Mouse (Mus musculus) granulocyte monocyte progenitor cell, adult 5-6 weeks (primary cell): ENCODE results near the gene Enc1. TPM values are rescaled to one million over a fixed set of nuclear protein-coding genes. Genes with fewer than 3 reads are reported as not detected.
"Not testable (repeated sequence)": the region's sequence is repeated elsewhere in the genome, so short reads cannot be mapped to it uniquely, and the experiment has no call there.

ENCODE experiments used
- ATAC-seq: replicated peaks from 2 replicates; pipeline ENCODE4 v1.8.0; 2016; ENCODE audit warnings: mild to moderate bottlenecking, moderate TSS enrichment, inconsistent platforms; ENCODE audit not compliant: poor library complexity, severe bottlenecking
- total RNA-seq, 2 experiments: library from RNA; stranded (forward) in 1 of 2; stranded (reverse) in 1 of 2; fragments of 200-712, 200-1000 nt in 1 of 2; fragments of >200 nt in 1 of 2; fragmentation: Nextera tagmentation in 1 of 2; gene quantifications; 2 replicates each; pipeline ENCODE4 v1.2.3; 2014 to 2017

Gene Enc1
- total RNA-seq, 2 experiments from 2014 or later, result 2.5 to 3.8 TPM

DNA sequence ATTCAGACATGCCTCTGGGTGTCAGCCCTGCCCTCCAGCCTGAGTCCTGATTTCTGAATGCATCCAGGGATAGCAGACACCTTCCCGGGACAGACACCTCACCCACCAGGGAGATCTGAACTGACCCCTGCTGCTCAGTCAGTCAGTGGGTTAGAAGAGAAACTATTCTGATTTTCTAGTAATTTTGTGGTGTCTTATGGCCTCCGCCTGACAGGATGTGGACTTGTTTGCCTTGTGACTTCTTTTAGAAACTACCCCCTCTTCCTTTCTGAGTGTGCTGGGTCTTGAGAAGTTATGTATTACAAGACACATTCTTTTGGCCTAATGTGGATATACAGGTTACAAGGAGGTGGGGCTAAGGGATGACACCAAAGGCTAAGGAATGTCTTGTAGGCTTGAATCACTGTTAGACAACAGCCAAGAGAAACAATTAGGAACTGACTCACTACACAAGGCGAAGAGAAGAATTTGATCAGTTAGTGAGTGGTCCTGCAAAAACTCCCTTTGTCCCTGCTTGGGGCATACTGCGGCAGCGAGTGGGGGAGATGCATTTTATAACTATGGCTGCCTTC, 8.7 kb downstream of the Enc1 start:
- no peak for ATAC-seq

DNA sequence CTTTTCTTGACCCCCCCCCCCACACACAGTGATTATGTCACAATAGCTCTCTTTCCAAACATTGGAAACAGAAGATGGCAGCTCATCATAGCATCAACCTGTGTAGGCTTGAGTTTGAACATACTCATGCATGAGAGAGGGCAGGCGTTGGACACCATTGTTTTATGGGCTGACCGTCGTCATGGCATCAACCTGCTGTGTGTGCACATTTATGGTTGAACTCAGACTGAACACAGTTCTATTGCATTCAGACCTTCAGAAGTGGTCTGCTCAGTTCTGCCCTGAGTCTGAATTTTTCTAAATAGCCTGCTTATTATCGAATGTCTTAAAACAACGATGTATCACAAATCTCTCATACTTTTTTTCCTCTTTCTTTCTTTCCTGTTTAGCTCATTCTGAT, 9.2 kb downstream of the Enc1 start:
- no peak for ATAC-seq

DNA sequence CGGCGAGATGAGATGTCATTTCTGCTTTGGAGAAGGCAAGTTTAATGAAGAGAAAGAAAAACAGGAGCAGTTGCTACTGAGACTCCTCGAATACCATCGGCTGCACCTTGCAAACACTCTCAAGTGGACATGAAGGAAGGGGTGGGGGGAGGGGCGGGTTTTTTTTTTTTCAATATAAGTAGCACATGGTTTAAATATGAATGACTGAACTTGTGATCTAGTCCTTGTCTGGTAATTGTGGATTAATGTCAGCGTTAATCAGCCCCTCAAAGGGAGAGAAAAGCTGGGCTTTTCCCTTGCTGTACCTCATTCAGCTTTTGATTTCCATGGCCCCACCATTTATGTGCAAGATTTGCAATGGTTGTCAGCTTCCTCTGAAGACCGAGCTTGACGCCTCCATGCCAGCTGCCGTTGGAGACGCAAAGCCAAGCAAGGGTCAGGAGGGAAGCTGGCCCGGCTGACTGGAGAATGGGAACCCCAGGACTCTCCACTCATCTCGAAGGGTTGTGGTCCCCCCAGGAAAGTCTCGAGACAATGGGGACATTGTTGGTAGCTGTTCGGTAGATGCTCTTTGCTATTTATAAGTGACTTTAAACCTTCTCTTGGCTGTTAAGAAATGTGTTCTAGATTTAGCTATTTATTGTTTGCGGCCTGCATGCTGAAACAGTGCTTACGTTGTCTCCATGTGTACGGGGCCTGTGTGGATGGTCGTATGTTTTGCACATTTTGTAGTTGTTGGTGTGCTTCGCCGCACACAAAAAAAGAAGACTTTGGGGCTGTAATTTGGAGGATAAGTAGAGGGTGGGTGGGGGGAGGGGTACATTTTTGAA, 9.9 kb downstream of the Enc1 start:
- no peak for ATAC-seq

DNA sequence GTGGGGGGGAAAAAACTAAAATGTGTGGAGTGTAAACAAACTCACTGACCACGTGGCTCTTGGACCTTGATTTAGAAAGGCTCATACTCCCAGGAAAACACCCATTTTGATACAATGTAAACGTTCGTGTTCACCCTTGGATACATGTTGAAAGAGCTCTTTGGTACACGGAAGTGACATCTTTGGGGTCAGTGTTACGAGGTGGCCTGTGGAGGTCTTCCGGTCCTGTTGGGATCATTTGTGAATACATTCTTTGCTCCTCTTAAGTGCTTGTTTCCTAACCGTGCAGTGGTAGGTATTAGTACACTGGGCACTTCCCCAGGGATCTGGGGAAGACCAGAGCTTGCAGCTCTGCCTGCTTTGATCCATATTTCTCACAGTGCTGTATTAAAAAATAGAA, 10.8 kb downstream of the Enc1 start:
- no peak for ATAC-seq

DNA sequence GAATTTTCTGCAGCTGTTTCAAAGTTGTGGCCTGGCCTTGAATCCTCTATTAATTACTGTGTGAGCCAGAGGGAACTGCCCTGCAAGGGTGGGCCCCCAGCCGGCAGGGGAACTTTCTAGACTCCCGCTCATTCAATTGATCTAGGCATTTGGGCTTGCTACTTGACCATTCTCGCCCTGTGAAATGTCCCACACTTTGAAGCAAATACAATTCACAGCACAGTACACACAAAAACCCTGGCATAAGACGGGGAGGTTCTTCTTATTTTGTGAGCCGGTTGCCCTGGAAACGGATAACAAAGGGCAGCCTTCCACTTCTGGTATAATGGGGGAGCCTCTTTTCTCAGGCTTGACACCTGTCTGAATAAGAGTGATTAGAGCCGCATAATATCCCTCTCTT, 11.6 kb downstream of the Enc1 start:
- ATAC-seq, result no peak

DNA sequence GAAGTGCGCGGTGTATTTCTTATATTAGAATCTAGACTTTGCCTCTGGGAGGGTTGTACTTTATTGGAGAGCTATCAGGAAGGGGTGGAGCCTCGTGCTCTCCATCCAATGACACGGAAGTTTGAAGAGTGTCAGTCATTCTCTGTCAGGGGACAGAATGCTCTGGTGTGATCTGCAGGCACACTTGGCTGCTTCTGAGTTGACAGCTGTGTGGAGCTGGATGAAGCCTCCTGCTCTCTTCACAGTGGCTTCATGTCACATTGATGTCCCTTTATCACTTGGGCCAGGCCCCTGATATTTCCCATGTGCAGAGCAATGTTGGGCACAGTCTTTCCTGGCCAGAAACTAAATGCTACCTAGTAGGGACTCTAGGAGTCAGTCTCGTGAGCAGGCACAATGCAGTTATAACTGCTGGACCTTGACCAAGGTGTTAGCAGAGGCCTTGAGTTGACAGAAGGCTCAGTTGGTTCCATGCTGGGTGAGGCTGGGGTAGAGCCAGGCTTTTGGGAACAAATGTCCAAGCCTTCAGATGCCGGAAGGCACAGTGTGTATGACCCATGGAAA, 12.6 kb downstream of the Enc1 start:
- no peak for ATAC-seq

DNA sequence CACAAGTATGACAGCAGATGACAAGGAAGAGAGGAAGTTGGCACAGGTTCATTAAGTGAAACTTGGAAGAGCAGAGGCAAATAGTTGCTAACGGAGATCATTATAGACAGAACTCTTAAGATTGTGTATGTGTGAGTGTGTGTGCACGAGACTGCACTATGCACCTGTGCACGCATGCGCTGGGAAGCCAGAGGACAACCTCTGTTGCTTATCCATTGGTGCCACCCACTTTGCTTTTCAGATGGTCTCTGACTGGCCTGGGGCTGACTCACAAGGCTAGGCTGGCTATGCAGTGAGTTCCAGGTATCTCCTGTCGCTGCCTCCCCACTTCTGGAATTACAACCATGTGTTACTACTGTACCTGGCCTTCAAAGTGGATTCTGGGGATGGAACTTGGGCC, 13.1 kb downstream of the Enc1 start:
- ATAC-seq, result no peak

DNA sequence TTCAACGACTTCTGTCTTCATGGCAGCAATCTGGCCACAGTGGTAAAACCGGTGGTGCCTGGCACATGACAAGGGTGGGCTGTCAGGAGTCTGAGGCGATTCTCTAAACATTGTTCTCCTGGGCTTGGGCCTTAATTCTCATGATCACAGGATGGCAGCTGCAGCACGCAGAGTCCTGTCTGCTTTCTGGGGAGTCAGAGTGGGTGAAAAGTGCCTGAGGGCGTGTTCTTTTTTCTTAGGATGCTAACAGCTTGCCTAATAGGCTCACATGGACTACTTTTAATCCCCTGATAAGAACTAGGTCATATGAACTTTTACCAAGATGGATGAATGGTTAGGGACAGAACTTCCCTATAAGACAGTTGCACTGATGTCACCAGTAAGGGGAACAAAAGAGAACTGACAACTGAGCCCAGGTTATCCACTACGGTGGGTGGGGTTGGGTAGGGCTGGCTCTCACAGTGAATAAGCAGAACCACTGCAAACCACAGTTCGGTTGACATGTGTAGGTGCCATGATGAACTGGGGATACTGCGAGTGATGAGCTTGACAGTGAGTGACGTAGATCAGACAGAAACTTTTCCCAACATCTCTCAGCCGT, 13.8 kb downstream of the Enc1 start:
- peak; percentile 63 for ATAC-seq

DNA sequence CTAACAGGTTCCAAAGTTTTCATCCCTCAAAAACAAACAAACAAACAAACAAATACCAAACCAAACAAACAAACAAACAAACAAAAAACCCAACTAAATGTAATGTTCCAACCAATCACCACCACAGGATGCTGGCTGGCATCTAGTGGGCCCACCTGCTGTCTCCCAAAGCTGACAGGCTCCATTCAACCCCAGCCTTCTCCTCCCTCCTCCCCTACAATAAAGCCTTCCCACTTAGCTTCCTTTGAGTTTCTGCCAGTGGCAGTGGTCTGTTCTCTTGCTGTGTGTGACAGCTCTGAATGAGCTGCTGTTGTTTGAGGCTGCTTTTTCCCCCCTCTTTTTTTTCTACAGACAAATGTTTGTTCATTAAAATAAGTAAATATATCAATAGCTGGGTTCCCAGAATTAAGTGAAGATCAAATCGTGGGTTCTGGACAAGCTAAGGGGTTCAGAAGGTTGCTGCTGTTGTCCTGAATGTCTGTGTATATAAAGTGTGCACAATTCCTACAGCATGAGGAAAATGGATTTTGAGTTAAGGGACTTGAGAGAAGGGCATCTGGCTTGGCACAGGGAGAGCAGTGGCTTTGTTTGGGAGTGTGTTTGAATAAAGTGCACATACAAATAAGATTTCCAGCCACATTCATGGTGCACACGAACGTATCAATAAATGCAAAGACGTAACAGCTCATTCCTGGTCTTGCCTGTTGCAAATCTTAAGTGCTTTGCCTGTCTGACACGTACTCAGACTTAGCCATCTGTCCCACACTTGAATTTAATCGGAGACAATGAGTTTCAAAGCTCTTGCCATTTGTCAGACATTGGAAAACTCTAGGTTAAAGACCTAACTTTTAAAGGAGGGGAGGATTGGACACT, 15.3 kb downstream of the Enc1 start:
- ATAC-seq, result no peak

DNA sequence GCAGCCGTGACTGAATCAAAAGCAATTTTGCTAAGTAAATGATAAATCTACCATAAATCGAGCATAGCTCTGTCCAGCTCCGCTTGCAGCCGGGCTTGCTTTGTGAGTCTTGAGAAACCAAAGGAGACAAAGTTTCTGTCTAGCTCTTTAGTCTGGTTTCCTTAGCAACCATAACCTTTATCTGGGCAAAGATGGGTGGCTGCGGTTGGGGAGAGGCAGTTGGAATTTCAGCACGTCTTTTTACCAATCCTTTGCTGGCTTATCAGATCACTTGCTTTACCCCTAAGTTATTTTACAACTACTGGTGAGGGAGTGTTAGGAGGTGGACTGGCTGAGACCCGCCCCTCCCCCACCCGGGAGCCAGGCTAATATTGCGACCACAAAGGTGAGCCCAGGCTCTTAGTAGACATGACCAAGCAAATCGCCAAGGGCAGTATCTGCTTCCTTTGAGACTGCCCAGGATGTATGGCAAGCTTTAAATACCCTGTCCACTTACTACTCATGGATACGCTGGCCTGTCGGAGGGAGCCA, 16.0 kb downstream of the Enc1 start:
- ATAC-seq, result no peak

DNA sequence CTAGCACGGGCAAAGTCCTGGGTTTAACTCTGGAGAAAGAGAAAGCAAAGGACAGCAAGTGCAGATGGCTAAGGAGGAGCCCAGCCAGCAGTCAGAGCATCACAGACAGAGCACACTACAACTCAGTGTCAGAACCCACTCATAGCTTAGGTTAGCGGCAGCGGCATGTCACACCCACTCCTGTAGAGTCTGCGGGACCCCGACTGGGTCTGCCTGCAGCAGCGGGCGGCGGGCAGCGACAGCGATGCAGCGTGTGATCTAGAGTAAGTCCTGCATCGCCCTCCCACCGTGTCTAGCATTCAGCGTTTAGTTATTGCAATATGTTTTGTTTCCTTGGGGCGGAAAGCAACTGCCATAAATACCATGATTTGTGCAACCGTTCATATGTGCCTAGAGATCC, 18.4 kb downstream of the Enc1 start:
- no peak for ATAC-seq

DNA sequence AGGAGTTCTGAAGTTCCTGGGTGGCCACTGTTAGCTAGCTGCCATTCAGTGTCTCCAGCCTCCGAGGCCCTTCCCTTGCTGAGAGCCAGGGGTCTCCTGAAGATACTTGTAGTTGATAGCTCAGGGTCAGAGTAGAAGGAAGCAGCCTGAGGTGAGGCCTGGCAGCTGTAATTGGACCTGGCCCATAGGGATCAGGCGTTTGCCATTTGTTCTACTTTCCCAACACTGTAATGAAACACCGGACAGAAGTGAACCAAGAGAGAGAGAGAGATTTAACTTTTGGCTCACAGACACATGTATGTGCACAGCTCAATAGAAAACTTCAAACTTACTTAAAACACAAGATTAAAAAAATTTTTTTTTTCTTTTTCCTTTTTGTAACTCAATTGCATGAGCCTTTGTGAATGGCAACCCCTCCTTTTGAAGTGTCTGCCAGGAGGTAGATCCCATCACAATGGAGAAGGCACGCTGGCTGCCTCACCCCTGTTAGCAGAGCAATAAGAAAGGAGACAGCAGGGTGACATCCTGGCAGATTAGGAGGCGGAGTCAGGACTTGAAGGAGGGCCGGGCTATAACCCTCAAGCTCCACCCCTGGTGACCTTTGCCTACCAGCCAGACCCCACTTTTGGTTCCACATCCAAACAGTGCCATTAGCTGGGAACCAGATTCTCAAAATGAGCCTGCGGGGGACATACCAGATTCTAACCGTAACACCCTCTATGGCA, 19.7 kb downstream of the Enc1 start:
- ATAC-seq, result no peak

DNA sequence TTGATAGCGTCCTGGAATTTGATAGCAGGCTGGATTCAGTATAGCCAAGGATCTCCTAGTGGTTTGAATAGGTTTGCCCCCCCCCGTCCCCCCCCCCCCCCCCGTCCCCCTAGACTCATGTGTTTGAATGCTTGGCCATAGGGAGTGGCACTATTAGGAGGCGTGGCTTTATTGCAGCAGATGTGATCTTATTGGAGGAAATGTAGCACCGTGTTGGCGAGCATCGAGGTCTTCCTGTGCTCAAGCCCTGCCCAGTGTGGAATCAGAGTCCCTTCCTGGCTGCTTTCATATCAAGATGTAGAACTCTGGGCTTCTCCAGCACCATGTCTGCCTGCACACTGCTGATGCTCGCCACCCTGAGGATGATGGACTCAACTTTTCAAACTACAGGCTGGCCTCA, 20.6 kb downstream of the Enc1 start:
- ATAC-seq, result no peak

DNA sequence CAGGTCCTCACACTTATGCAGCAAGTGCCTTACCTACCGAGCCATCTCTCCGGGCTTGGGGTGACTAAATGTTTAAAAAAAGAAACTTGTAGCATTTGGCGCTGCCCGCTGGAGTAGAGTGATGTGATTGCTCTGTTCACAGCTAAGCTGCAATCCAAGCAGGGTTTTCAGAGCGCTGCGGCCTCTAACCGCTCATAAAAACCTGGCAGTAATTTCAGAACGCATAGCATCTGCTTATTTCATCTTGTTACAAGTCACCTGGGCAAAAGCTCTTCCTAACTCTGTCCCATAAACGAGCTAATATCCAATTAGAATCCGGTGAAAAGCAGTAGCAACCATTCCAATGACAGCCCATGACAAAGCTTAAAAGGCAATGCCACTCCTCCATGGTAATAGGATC, 21.8 kb downstream of the Enc1 start:
- no peak for ATAC-seq

DNA sequence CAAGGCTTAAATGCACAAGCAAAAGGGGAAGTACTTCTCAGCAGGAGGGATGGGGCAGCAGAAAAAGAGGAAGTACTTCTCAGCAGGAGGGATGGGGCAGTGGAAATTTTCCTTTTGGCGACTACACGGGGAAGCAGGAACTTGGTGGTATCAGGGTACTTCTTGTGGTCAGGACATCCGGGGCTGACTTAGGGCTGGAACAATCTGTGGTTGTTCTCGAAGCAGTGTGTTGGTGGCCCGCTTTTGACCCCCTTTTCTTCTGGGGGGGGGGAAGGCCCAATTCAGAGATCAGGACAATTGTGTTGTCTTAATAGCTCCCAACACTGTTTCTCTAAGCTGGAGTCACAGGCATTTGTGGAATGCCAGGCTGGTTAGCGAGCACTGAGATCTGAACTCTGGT, 24.6 kb downstream of the Enc1 start:
- ATAC-seq, result not testable (repeated sequence)

DNA sequence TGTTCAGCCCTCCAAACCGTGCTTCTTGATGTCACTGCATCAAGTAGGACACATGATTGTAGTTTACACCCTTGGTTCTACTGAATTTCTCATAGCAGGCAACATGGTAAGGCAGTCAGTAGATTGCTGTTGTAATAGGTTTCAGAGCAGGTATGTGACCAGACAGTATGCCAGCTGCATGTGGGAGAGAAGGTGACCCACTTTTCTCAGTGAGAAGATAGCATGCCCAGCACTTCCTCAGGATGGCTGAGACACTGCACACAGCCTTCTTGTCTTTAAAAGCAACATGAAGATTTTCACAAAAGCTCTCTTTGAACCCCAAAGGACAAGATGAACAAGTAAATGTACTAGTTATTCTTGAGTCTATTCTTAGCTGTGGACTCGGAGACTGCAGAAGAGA, 29.8 kb downstream of the Enc1 start:
- ATAC-seq, result no peak

DNA sequence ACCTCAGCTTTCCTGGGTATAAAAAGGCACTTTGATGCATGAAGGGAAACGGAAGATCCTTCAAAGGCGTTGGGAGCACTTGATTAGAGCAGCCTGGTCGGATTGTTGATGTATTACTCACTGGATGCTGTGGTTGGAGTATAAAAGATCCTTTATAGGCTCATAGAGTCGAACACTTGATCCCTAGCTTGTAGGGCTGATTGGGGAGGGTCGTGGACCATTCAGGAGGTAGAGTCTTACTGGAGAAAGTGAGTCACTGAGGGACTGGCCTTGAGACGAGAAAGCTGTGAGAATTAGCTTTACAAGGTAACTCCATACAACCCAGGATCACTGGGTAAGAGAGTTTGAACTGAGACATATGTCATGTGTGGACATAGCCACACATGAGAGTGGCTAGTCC, 30.7 kb downstream of the Enc1 start:
- no peak for ATAC-seq

DNA sequence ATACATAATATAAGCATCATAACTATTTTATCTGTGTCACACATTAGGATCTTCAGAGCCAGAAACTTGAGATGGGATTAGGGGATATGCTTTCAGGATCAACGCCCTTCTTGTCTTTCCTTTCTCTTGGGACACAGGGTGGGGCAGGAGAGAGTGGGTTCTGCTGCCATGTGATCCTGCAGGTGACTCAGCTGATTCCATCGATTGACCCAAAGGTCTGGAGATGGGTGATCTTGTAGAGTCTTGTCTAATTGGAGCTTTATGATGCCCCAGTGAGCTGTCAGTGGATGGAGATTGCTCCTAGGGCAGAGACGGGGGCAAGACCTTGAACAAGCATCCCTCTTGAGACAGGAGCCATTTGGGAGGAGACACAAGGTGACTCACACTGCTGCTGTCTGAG, 33.9 kb downstream of the Enc1 start:
- ATAC-seq, result no peak

DNA sequence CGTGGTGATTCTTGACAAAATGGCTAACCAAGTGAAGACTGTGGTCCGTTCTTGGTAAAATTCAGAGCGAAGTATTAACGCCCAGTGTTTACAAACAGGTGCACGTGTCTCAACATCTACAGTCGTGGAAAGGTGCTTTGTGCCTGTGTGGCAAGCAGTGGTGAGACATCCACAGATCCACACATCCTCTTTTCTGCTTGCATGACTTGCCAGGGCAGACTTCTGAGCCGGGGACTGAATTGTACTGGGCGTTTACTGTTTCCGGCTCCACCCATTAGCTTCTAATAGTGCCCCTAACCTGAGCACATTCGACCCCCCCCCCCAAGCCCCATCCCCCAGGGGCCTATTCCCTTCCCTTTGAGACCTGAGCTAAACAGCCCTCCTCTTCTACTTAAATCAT, 34.6 kb downstream of the Enc1 start:
- ATAC-seq, result peak; percentile 76
